Mouse (Mus musculus) liver, adult 2 months (tissue): ENCODE data around the gene Gm40193.
A peak's percentile ranks its signal among the peaks of the same experiment; 100 is the strongest.

Experiments
- CTCF ChIP-seq: fragments of 200-500 bp; IDR thresholded peaks from 2 replicates; pipeline ENCODE4 v1.5.1; 2011; ENCODE audit warnings: low read depth, low read length, control low read depth
- POLR2A ChIP-seq: fragments of 200-500 bp; IDR thresholded peaks from 2 replicates; pipeline ENCODE4 v1.6.1; 2011; ENCODE audit warnings: low read length, control low read depth; ENCODE audit not compliant: insufficient read depth; ENCODE audit errors: extremely low read depth

- TF ChIP-seq CTCF (peak; percentile 24), POLR2A (no peak)
These were observed 16.4 kb downstream of the Gm40193 start for GRCm38 (mm10) chr11:70516352-70516751.
